Mouse (Mus musculus) midbrain, embryonic 14.5 days (tissue): ENCODE measurements around the gene Fgf15. TPM values are rescaled to one million over a fixed set of nuclear protein-coding genes. Genes with fewer than 3 reads are reported as not detected.
A peak's percentile ranks its signal among the peaks of the same experiment; 100 is the strongest.

Source experiments
- ATAC-seq: fragments of 200-750 bp; cut with Nextera tagmentation; 2 replicates; pipeline ENCODE4 v1.8.0; 2017; ENCODE audit warnings: moderate number of reproducible peaks, moderate library complexity; ENCODE audit not compliant: low FRiP score, low TSS enrichment
- DNase-seq: peaks from one replicate; pipeline ENCODE4 v3.0.0-alpha.2; 2015
- H3K27ac ChIP-seq: fragments of 300-500 bp; sonication (generic); replicated peaks from 2 replicates; pipeline ENCODE4 v1.5.1; 2014; ENCODE audit warnings: mild to moderate bottlenecking, low read depth, low read length, moderate library complexity
- H3K27me3 ChIP-seq: fragments of 300-500 bp; sonication (generic); 2 replicates; pipeline ENCODE4 v1.6.1; 2014; ENCODE audit warnings: low read length, control low read depth, mixed read lengths; ENCODE audit not compliant: control insufficient read depth, insufficient read depth
- H3K36me3 ChIP-seq: fragments of 300-500 bp; sonication (generic); 2 replicates; pipeline ENCODE4 v1.6.1; 2014; ENCODE audit warnings: low read length, control low read depth; ENCODE audit not compliant: control insufficient read depth, insufficient read depth
- H3K4me1 ChIP-seq: fragments of 300-500 bp; sonication (generic); 2 replicates; pipeline ENCODE4 v1.6.1; 2014; ENCODE audit warnings: mild to moderate bottlenecking, antibody characterized with exemption, low read length, control low read depth; ENCODE audit not compliant: control insufficient read depth, insufficient read depth
- H3K4me2 ChIP-seq: fragments of 300-500 bp; sonication (generic); 2 replicates; pipeline ENCODE4 v1.6.1; 2014; ENCODE audit warnings: mild to moderate bottlenecking, low read length, moderate library complexity
- H3K4me3 ChIP-seq: fragments of 300-500 bp; sonication (generic); replicated peaks from 2 replicates; pipeline ENCODE4 v1.5.1; 2014; ENCODE audit warnings: low read depth, low read length
- H3K9ac ChIP-seq: fragments of 300-500 bp; sonication (generic); replicated peaks from 2 replicates; pipeline ENCODE4 v1.6.1; 2014; ENCODE audit warnings: mild to moderate bottlenecking, low read length, moderate library complexity
- H3K9me3 ChIP-seq: fragments of 300-500 bp; sonication (generic); 2 replicates; pipeline ENCODE4 v1.6.1; 2016; ENCODE audit warnings: low read length, control low read depth, mixed read lengths; ENCODE audit not compliant: control insufficient read depth
- WGBS: fragments of 180-500 bp; shearing (Covaris S2); extraction: QIAGEN DNeasy Blood & Tissue Kit; methylation state at CpG from one replicate; pipeline ENCODE4 v1.1.7; 2014; 5-methylcytosine and 5-hydroxymethylcytosine counted together
- polyA plus RNA-seq: library from polyadenylated mRNA; unstranded; fragments of >200 nt; fragmentation: Nextera tagmentation; extraction: Ambion mirVana; gene quantifications from 2 replicates; pipeline ENCODE4 v1.2.1, GENCODE M21; 2014

Fgf15 gene
- polyA plus RNA-seq, 1 experiment from 2014 or later: 62.6 TPM

DNA sequence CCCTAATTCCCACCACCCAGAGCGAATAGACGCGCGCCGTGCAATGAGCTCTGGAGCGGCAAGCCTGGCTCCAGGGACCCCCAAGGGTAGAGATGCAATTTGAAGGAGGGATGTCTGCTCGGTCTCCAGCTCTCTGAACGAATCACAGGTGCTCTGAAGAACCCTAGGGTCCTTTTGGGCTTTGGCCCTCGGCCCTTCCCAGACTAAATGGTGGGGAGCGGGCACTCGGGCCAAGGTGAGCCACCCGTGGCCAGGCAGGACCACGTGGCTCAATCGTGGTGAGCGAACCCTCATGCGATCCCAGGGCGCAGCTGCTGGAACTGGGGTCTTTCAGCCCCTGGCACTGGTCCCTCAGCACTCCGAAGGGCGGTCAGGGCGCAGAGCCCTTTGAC lies 46.4 kb downstream of the Fgf15 start:
- peak overlapping the region; percentile 39; the same call in 1 of the 2 replicates for H3K9ac ChIP-seq
- H3K9me3 ChIP-seq: no peaks in the 10 kb centered on the region
- H3K4me2 ChIP-seq: peak overlapping the region; percentile 96
- ATAC-seq: no peak
- H3K27ac ChIP-seq: no peak overlapping the region
- peaks cover 42% of the 10 kb centered on the region for H3K4me1 ChIP-seq
- peaks cover 42% of the 10 kb centered on the region for H3K27me3 ChIP-seq
- no peak for DNase-seq
- under 1% methylated on average over 20 of the region's 20 CpGs for WGBS
- H3K36me3 ChIP-seq: no peaks in the 10 kb centered on the region
- peak overlapping the region; percentile 44 for H3K4me3 ChIP-seq

DNA sequence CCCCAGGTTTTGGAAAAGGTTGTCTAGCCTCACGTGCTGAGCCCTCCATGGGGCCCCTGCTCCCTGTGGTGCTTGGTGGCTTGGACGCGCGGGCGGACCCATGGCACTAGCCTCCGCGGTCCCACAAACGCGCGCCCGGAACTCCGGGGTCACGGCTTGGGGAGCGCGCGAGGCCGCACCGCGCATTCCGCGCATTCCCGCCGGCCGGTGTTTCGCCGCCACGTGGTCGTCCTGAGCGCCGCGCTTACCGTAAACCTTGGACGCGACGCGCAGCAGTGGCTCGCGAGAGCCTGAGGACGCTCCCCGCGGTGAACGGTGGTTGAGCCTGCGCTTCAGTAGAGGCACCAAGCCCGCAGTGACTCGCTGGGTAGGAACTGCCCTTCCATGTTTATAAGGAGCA lies 46.9 kb downstream of the Fgf15 start:
- Histone ChIP-seq H3K36me3 (no peaks in the 10 kb centered on the region), H3K9ac (peak overlapping the region; percentile 39; the same call in 1 of the 2 replicates), H3K27me3 (peaks cover 42% of the 10 kb centered on the region), H3K4me2 (peak overlapping the region; percentile 96), H3K9me3 (no peaks in the 10 kb centered on the region), H3K4me3 (peak overlapping the region; percentile 44), H3K27ac (no peak overlapping the region), H3K4me1 (peaks cover 37% of the 10 kb centered on the region)
- DNase-seq: peak; percentile 91
- no peak for ATAC-seq
- under 1% methylated on average over 45 of the region's 45 CpGs for WGBS

Other genes starting within 250 kb of the Fgf15 start
- gene Ano1, start 144.6 kb upstream of the Fgf15 start, polyA plus RNA-seq: 7.3 and 14.9 TPM in 2 replicates
- gene Fgf3, start 58.4 kb upstream of the Fgf15 start, polyA plus RNA-seq: 16.7 and 22.6 TPM in 2 replicates
- not detected in 2 replicates for gene Fgf4, start 49.2 kb upstream of the Fgf15 start, polyA plus RNA-seq
- gene LTO1, start 18.6 kb downstream of the Fgf15 start, polyA plus RNA-seq: 25.4 and 34.8 TPM in 2 replicates
- gene Ccnd1, start 43.4 kb downstream of the Fgf15 start, polyA plus RNA-seq: 40.1 and 76.3 TPM in 2 replicates